Mouse (Mus musculus) CH12.LX (cell line): ENCODE data around the gene Cd248. TPM values are rescaled to one million over a fixed set of nuclear protein-coding genes. Genes with fewer than 3 reads are reported as not detected.

Experiments
- DNase-seq: peaks from one replicate; pipeline ENCODE4 v3.0.0-alpha.2; 2013; ENCODE audit errors: extremely low read depth
- H3K27ac ChIP-seq: 2 replicates; pipeline ENCODE4 v1.5.1; 2012; ENCODE audit warnings: low read depth, mild to moderate bottlenecking, control low read depth, moderate library complexity; ENCODE audit not compliant: insufficient read depth
- H3K27me3 ChIP-seq: replicated peaks from 2 replicates; pipeline ENCODE3; 2012; ENCODE audit warnings: inconsistent platforms
- H3K36me3 ChIP-seq, 2 experiments: replicated peaks in 1 of 2; 2 replicates each; pipeline versions ENCODE3 to v1.6.1; 2012; ENCODE audit warnings: inconsistent platforms in 1 of 2, low read length in 1 of 2, mild to moderate bottlenecking in 1 of 2, mixed read lengths in 1 of 2, moderate library complexity in 1 of 2; ENCODE audit not compliant: control insufficient read depth in 1 of 2, insufficient read depth in 1 of 2
- H3K4me1 ChIP-seq, 2 experiments: 2 replicates each; pipeline ENCODE4 v1.6.1; 2012; ENCODE audit warnings: inconsistent platforms in 1 of 2, moderate library complexity in 1 of 2; ENCODE audit not compliant: insufficient read depth in 2 of 2, control insufficient read depth in 1 of 2
- H3K4me2 ChIP-seq: 2 replicates; pipeline ENCODE4 v1.6.1; 2012; ENCODE audit warnings: low read depth, mild to moderate bottlenecking, control low read depth; ENCODE audit not compliant: poor library complexity, insufficient read depth, severe bottlenecking
- H3K4me3 ChIP-seq, 3 experiments: fragments of 150-350 bp in 1 of 3; sonication (generic) in 1 of 3; replicated peaks in 1 of 3; 2 replicates each; pipeline versions ENCODE3 to v1.5.1; 2011 to 2012; ENCODE audit warnings: low read depth in 2 of 3, low read length in 2 of 3, mild to moderate bottlenecking in 2 of 3, moderate library complexity in 2 of 3, control low read depth in 1 of 3, improper control_type of control experiment in 1 of 3, inconsistent platforms in 1 of 3, mixed read lengths in 1 of 3; ENCODE audit not compliant: poor library complexity in 1 of 3
- H3K79me2 ChIP-seq: replicated peaks from 2 replicates; pipeline ENCODE4 v1.6.1; 2012; ENCODE audit warnings: mild to moderate bottlenecking, moderate library complexity; ENCODE audit not compliant: control insufficient read depth, poor library complexity, insufficient read depth, severe bottlenecking; ENCODE audit errors: extremely low read depth
- H3K9ac ChIP-seq: 2 replicates; pipeline ENCODE4 v1.6.1; 2012; ENCODE audit warnings: low read depth, mild to moderate bottlenecking, control low read depth, moderate library complexity; ENCODE audit not compliant: insufficient read depth
- H3K9me3 ChIP-seq: replicated peaks from 2 replicates; pipeline ENCODE3; 2012; ENCODE audit warnings: low read length, inconsistent platforms, mixed read lengths
- CHD1 ChIP-seq: IDR thresholded peaks from 2 replicates; pipeline ENCODE4 v1.6.1; 2012; ENCODE audit warnings: low read depth, low read length, improper control_type of control experiment, inconsistent platforms
- CHD2 ChIP-seq: IDR thresholded peaks from 2 replicates; pipeline ENCODE4 v1.6.1; 2011; ENCODE audit warnings: low read length, improper control_type of control experiment
- CTCF ChIP-seq, 2 experiments: IDR thresholded peaks in 1 of 2; conservative IDR thresholded peaks in 1 of 2; 2 replicates each; pipeline ENCODE4 v1.5.1; 2011 to 2012; ENCODE audit warnings: low read depth in 2 of 2, low read length in 2 of 2, improper control_type of control experiment in 1 of 2, inconsistent platforms in 1 of 2, mild to moderate bottlenecking in 1 of 2, moderate library complexity in 1 of 2
- EP300 ChIP-seq: IDR thresholded peaks from 2 replicates; pipeline ENCODE4 v1.6.1; 2011; ENCODE audit warnings: low read length, improper control_type of control experiment
- ETS1 ChIP-seq: conservative IDR thresholded peaks from 2 replicates; pipeline ENCODE4 v1.6.1; 2012; ENCODE audit warnings: low read depth, mild to moderate bottlenecking, inconsistent platforms, low read length, improper control_type of control experiment, moderate library complexity
- GABPA ChIP-seq: IDR thresholded peaks from 2 replicates; pipeline ENCODE4 v1.6.1; 2012; ENCODE audit warnings: low read depth, low read length, improper control_type of control experiment, inconsistent platforms; ENCODE audit not compliant: insufficient replicate concordance
- IRF4 ChIP-seq: IDR thresholded peaks from 2 replicates; pipeline ENCODE4 v1.6.1; 2014; ENCODE audit warnings: low read depth, mild to moderate bottlenecking, inconsistent platforms, low read length, improper control_type of control experiment
- JUN ChIP-seq: IDR thresholded peaks from 2 replicates; pipeline ENCODE4 v1.6.1; 2011; ENCODE audit warnings: low read depth, mild to moderate bottlenecking, low read length, improper control_type of control experiment, moderate library complexity; ENCODE audit not compliant: insufficient read depth
- JUND ChIP-seq: conservative IDR thresholded peaks from 2 replicates; pipeline ENCODE4 v1.6.1; 2011; ENCODE audit warnings: low read depth, low read length, improper control_type of control experiment
- MAFK ChIP-seq: IDR thresholded peaks from 2 replicates; pipeline ENCODE4 v1.6.1; 2011; ENCODE audit warnings: low read length, improper control_type of control experiment; ENCODE audit not compliant: insufficient replicate concordance
- MAZ ChIP-seq: IDR thresholded peaks from 2 replicates; pipeline ENCODE4 v1.6.1; 2012; ENCODE audit warnings: low read depth, mild to moderate bottlenecking, inconsistent platforms, low read length, improper control_type of control experiment, moderate library complexity
- MEF2A ChIP-seq: IDR thresholded peaks from 2 replicates; pipeline ENCODE4 v1.6.1; 2014; ENCODE audit warnings: low read depth, mild to moderate bottlenecking, inconsistent platforms, low read length, improper control_type of control experiment, borderline replicate concordance
- NELFE ChIP-seq: IDR thresholded peaks from 2 replicates; pipeline ENCODE4 v1.6.1; 2011; ENCODE audit warnings: low read depth, low read length, improper control_type of control experiment
- NRF1 ChIP-seq: IDR thresholded peaks from 2 replicates; pipeline ENCODE4 v1.6.1; 2014; ENCODE audit warnings: low read depth, mild to moderate bottlenecking, inconsistent platforms, low read length, improper control_type of control experiment, moderate library complexity
- POLR2A ChIP-seq: IDR thresholded peaks from 2 replicates; pipeline ENCODE4 v1.6.1; 2011; ENCODE audit warnings: low read depth, mild to moderate bottlenecking, improper control_type of control experiment, low read length
- SIN3A ChIP-seq: IDR thresholded peaks from 2 replicates; pipeline ENCODE4 v1.6.1; 2012; ENCODE audit warnings: low read length, improper control_type of control experiment, inconsistent platforms
- TBP ChIP-seq: conservative IDR thresholded peaks from 2 replicates; pipeline ENCODE4 v1.6.1; 2011; ENCODE audit warnings: low read depth, low read length, improper control_type of control experiment
- USF1 ChIP-seq: IDR thresholded peaks from 2 replicates; pipeline ENCODE4 v1.6.1; 2014; ENCODE audit warnings: low read depth, mild to moderate bottlenecking, inconsistent platforms, low read length, improper control_type of control experiment
- ZKSCAN1 ChIP-seq: IDR thresholded peaks from 2 replicates; pipeline ENCODE4 v1.6.1; 2012; ENCODE audit warnings: low read depth, inconsistent platforms, low read length, improper control_type of control experiment, borderline replicate concordance
- ZNF384 ChIP-seq: IDR thresholded peaks from 2 replicates; pipeline ENCODE4 v1.6.1; 2012; ENCODE audit warnings: low read depth, low read length, improper control_type of control experiment, inconsistent platforms
- dilution Hi-C: fragments of 300-500 bp; cut with MboI; formaldehyde crosslinking; loops from 2 replicates; pipeline ENCODE4 v1.14.3; 2020; ENCODE audit warnings: low sequenced_read_pairs; ENCODE audit not compliant: extremely low pct_unique_long_range_greater_than_20kb, extremely low pct_ligation_motif_present
- in situ Hi-C: fragments of 300-500 bp; cut with MboI; formaldehyde crosslinking; loops from 3 replicates; pipeline ENCODE4 v1.14.3; 2019; ENCODE audit warnings: low sequenced_read_pairs, low pct_ligation_motif_present, low pct_unique_long_range_greater_than_20kb, mixed read lengths
- polyA plus RNA-seq: library from polyadenylated mRNA; unstranded; fragments of >175 nt; gene quantifications from 2 replicates; pipeline ENCODE4 v1.2.1, GENCODE M21; 2012; ENCODE audit warnings: low read depth; ENCODE audit not compliant: insufficient read length
- total RNA-seq, 2 experiments: library from RNA; depleted of rRNA; stranded (reverse); fragments of 300-350 nt in 1 of 2; fragments of >200 nt in 1 of 2; gene quantifications; 2 replicates each; pipeline ENCODE4 v1.2.3; 2012 to 2014

Gene Cd248
- total and polyA plus RNA-seq, 3 experiments = not detected

- Histone ChIP-seq H3K4me1 (peaks cover 5 to 11% of the 10 kb centered on the region in 2 experiments; a peak in 3 of 4 replicates), H3K79me2 (no peaks in the 10 kb centered on the region), H3K4me3 (no peak overlapping the region)
- DNase-seq = no peak
- in situ Hi-C loops = no loop called here
- TF ChIP-seq JUN = no peak
- no peak for TF ChIP-seq NELFE
- TF ChIP-seq, all 38 proteins: peak for 0
- no peak overlapping the region for H3K4me2 ChIP-seq
- no peak overlapping the region for H3K9ac ChIP-seq
- H3K27ac ChIP-seq = no peak overlapping the region
- dilution Hi-C loops = no loop called here
- H3K36me3 ChIP-seq = peaks cover 0 to 3% of the 10 kb centered on the region in 2 experiments
- H3K9me3 ChIP-seq = no peaks in the 10 kb centered on the region
- peaks cover 53% of the 10 kb centered on the region for H3K27me3 ChIP-seq
Measured at GRCm38 (mm10) chr19:5062446-5062845, 5.4 kb upstream of the Cd248 start.

GRCm38 (mm10) chr19:5065104-5065503, 2.8 kb upstream of the Cd248 start:
- Histone ChIP-seq H3K4me3 (no peak overlapping the region), H3K9ac (no peak overlapping the region), H3K4me2 (no peak overlapping the region), H3K36me3 (no peaks in the 10 kb centered on the region), H3K27me3 (peaks cover 78% of the 10 kb centered on the region), H3K79me2 (no peaks in the 10 kb centered on the region)
- in situ Hi-C loops (no loop called here), dilution Hi-C loops (no loop called here)
- DNase-seq = no peak
- TF ChIP-seq TBP (no peak), SIN3A (no peak), ETS1 (no peak), CHD2 (no peak), CTCF (conservative IDR thresholded peaks at IDR 0.05 in 1 of 2, IDR thresholded peaks at IDR 0.05 in 1 of 2; ENCODE audit: low read depth in 2 of 2, low read length in 2 of 2) (no peak), IRF4 (no peak), USF1 (no peak), JUND (no peak), ZNF384 (no peak), MEF2A (no peak), NRF1 (no peak), GABPA (no peak), CHD1 (no peak), POLR2A (no peak), MAFK (no peak), ZKSCAN1 (no peak), EP300 (no peak), MAZ (no peak)
- TF ChIP-seq, all 38 proteins: peak for 0
- Histone ChIP-seq H3K9me3 (no peaks in the 10 kb centered on the region), H3K27ac (no peak overlapping the region), H3K4me1 (no peaks in the 10 kb centered on the region; a peak in 1 of 4 replicates)
